Mouse (Mus musculus): ENCODE results near the gene Epc2. TPM values are rescaled to one million over a fixed set of nuclear protein-coding genes. Genes with fewer than 3 reads are reported as not detected.

Epc2 gene
- polyA plus RNA-seq, 1 experiment from 2014 or later, result 6.4 TPM

- Histone ChIP-seq H3K27ac (no peak overlapping the region), H3K4me1 (no peaks in the 10 kb centered on the region), H3K9me3 (no peaks in the 10 kb centered on the region), H3K4me2 (no peak overlapping the region), H3K9ac (no peak overlapping the region), H3K27me3 (no peaks in the 10 kb centered on the region), H3K36me3 (no peaks in the 10 kb centered on the region), H3K4me3 (no peak overlapping the region)
- ATAC-seq (ENCODE audit: borderline replicate concordance, extremely low read depth, low FRiP score, low TSS enrichment), result no peak
- WGBS, result 88% methylated on average over 3 of the region's 3 CpGs
Observed at GRCm38 (mm10) chr2:49573282-49573681, 122.0 kb downstream of the Epc2 start.

- H3K4me1 ChIP-seq, result no peaks in the 10 kb centered on the region
- ATAC-seq (ENCODE audit: borderline replicate concordance, extremely low read depth, low FRiP score, low TSS enrichment), result no peak
- no peaks in the 10 kb centered on the region for H3K36me3 ChIP-seq
- no peaks in the 10 kb centered on the region for H3K9me3 ChIP-seq
- 81% methylated on average over 3 of the region's 3 CpGs for WGBS
- H3K4me3 ChIP-seq, result no peak overlapping the region
- H3K9ac ChIP-seq, result no peak overlapping the region
- H3K27me3 ChIP-seq, result no peaks in the 10 kb centered on the region
- H3K4me2 ChIP-seq, result no peak overlapping the region
- H3K27ac ChIP-seq, result no peak overlapping the region
Observed at GRCm38 (mm10) chr2:49580585-49580984, 129.3 kb downstream of the Epc2 start.

GRCm38 (mm10) chr2:49582546-49582945 is 131.3 kb downstream of the Epc2 start:
- H3K27me3 ChIP-seq, result no peaks in the 10 kb centered on the region
- no peak for ATAC-seq (ENCODE audit: borderline replicate concordance, extremely low read depth, low FRiP score, low TSS enrichment)
- H3K9me3 ChIP-seq, result no peaks in the 10 kb centered on the region
- H3K4me1 ChIP-seq, result no peaks in the 10 kb centered on the region
- H3K36me3 ChIP-seq, result no peaks in the 10 kb centered on the region
- WGBS, result 78% methylated on average over 5 of the region's 5 CpGs
- H3K27ac ChIP-seq, result no peak overlapping the region
- H3K4me3 ChIP-seq, result no peak overlapping the region
- no peak overlapping the region for H3K9ac ChIP-seq
- no peak overlapping the region for H3K4me2 ChIP-seq

- H3K27me3 ChIP-seq, result no peaks in the 10 kb centered on the region
- no peaks in the 10 kb centered on the region for H3K36me3 ChIP-seq
- H3K27ac ChIP-seq, result no peak overlapping the region
- WGBS, result 90% methylated on average over 2 of the region's 2 CpGs
- no peaks in the 10 kb centered on the region for H3K9me3 ChIP-seq
- no peak overlapping the region for H3K4me2 ChIP-seq
- H3K9ac ChIP-seq, result no peak overlapping the region
- H3K4me3 ChIP-seq, result no peak overlapping the region
- H3K4me1 ChIP-seq, result no peaks in the 10 kb centered on the region
- no peak for ATAC-seq (ENCODE audit: borderline replicate concordance, extremely low read depth, low FRiP score, low TSS enrichment)
Observed at GRCm38 (mm10) chr2:49583311-49583710, 132.0 kb downstream of the Epc2 start.

GRCm38 (mm10) chr2:49590450-49590849 is 139.2 kb downstream of the Epc2 start:
- H3K4me3 ChIP-seq, result no peak overlapping the region
- H3K36me3 ChIP-seq, result no peaks in the 10 kb centered on the region
- WGBS, result 61% methylated on average over 5 of the region's 5 CpGs
- H3K27ac ChIP-seq, result no peak overlapping the region
- H3K4me2 ChIP-seq, result no peak overlapping the region
- no peak for ATAC-seq (ENCODE audit: borderline replicate concordance, extremely low read depth, low FRiP score, low TSS enrichment)
- no peaks in the 10 kb centered on the region for H3K4me1 ChIP-seq
- no peaks in the 10 kb centered on the region for H3K9me3 ChIP-seq
- no peaks in the 10 kb centered on the region for H3K27me3 ChIP-seq
- H3K9ac ChIP-seq, result no peak overlapping the region

DNA sequence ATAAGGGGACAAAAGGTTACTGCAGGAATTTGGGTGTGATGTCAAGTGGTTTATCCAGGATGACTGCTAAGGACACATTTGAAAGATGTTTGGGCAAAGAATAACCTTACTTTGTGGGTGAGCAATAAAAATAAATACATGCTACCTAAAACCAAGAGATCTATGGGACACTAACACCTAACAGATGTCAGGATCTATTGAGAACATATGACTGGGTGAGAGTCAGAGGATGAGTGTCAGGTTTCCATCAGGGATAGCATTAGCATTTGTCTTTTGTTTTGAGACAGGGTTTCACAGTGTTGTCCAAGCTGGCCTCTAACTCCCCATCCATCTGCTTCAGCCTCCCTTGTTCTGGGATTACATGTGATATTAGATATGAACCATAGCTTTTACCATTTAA is 141.6 kb downstream of the Epc2 start:
- Histone ChIP-seq H3K9ac (no peak overlapping the region), H3K27ac (no peak overlapping the region), H3K36me3 (no peaks in the 10 kb centered on the region), H3K27me3 (no peaks in the 10 kb centered on the region), H3K9me3 (no peaks in the 10 kb centered on the region), H3K4me2 (no peak overlapping the region), H3K4me1 (no peaks in the 10 kb centered on the region), H3K4me3 (no peak overlapping the region)
- ATAC-seq (ENCODE audit: borderline replicate concordance, extremely low read depth, low FRiP score, low TSS enrichment), result no peak

GRCm38 (mm10) chr2:49594886-49595285 is 143.6 kb downstream of the Epc2 start:
- no peaks in the 10 kb centered on the region for H3K9me3 ChIP-seq
- H3K4me3 ChIP-seq, result no peak overlapping the region
- no peak overlapping the region for H3K9ac ChIP-seq
- ATAC-seq (ENCODE audit: borderline replicate concordance, extremely low read depth, low FRiP score, low TSS enrichment), result no peak
- no peaks in the 10 kb centered on the region for H3K27me3 ChIP-seq
- no peak overlapping the region for H3K4me2 ChIP-seq
- no peaks in the 10 kb centered on the region for H3K4me1 ChIP-seq
- H3K27ac ChIP-seq, result no peak overlapping the region
- H3K36me3 ChIP-seq, result no peaks in the 10 kb centered on the region
- WGBS, result 86% methylated on average over 7 of the region's 7 CpGs

- WGBS, result 65% methylated on average over 3 of the region's 3 CpGs
- H3K4me2 ChIP-seq, result no peak overlapping the region
- no peak overlapping the region for H3K9ac ChIP-seq
- no peak overlapping the region for H3K27ac ChIP-seq
- no peak overlapping the region for H3K4me3 ChIP-seq
- H3K4me1 ChIP-seq, result no peaks in the 10 kb centered on the region
- no peak for ATAC-seq (ENCODE audit: borderline replicate concordance, extremely low read depth, low FRiP score, low TSS enrichment)
- H3K36me3 ChIP-seq, result no peaks in the 10 kb centered on the region
- no peaks in the 10 kb centered on the region for H3K27me3 ChIP-seq
- H3K9me3 ChIP-seq, result no peaks in the 10 kb centered on the region
Observed at GRCm38 (mm10) chr2:49596318-49596717, 145.0 kb downstream of the Epc2 start.

DNA sequence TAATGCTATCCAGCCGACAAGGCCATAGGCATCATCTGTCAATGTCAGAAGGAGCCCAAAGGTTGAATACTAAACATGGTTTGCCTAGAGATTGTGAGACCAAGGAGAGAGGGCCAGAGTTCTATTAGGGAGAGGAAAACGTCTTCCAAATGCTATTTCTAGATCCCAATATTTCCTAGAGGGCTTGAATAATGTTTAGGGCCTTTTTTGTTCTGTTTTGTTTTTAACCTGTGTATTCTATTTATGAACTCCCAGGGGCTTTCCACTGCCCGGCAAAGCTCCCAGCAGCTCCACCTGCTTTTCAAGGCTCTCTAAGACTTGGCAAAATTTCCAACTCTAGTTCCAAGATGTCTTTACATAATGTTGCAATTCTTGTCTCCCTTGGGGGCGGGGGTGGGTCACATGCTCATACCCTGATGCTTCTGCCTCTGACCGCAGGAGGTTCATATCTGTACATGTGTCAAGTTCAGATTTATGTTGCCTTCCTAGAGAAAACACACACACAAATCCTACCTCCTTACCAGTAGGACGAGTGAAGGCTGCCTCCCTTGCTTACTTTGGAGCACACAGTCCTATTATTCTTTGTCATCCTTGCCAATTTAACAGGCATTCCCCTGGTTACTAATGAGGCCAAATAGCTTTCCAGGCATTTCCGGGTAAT is 148.9 kb downstream of the Epc2 start:
- Histone ChIP-seq H3K36me3 (no peaks in the 10 kb centered on the region), H3K9ac (no peak overlapping the region), H3K4me1 (no peaks in the 10 kb centered on the region), H3K27me3 (no peaks in the 10 kb centered on the region), H3K4me2 (no peak overlapping the region), H3K4me3 (no peak overlapping the region), H3K27ac (no peak overlapping the region), H3K9me3 (no peaks in the 10 kb centered on the region)
- ATAC-seq (ENCODE audit: borderline replicate concordance, extremely low read depth, low FRiP score, low TSS enrichment), result no peak
- WGBS, result 59% methylated on average over 7 of the region's 7 CpGs

Other genes starting within 250 kb of the Epc2 start
- gene Kif5c, start 167.8 kb downstream of the Epc2 start, polyA plus RNA-seq (2015; fragmentation: Nextera tagmentation; extraction: Ambion mirVana), result 0.69 and 1.2 TPM in 2 replicates

Measured in lung, embryonic 15.5 days (tissue).